Mouse (Mus musculus): ENCODE measurements around the gene Atg16l2. TPM values are rescaled to one million over a fixed set of nuclear protein-coding genes. Genes with fewer than 3 reads are reported as not detected.

Gene Atg16l2
- polyA plus RNA-seq, 1 experiment, result 8.3 TPM

DNA sequence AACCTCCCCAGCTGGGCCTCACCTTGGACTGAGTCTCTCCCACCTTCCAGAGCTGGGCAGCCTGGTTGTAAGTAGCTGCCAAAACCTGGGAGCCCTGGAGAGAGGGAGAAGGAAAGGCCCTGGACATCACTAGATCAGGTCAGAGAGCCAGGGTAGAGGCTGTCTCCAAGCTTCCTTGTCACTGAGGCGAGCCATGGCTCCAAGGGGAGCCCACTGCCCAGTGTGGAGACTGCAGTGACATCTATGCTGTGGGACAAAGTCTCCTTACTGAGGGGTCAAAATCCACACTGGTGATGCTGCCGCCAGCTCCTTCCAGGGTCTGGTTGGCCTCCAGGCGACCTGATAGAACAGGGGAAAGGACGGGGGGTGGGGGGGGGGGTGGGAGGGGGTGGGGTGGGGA is 10.0 kb downstream of the Atg16l2 start:
- Histone ChIP-seq H3K27me3 (ENCODE audit: control insufficient read depth, insufficient read depth, insufficient read length) (no peaks in the 10 kb centered on the region), H3K79me2 (ENCODE audit: control insufficient read depth, insufficient read depth) (no peaks in the 10 kb centered on the region), H3K36me3 (ENCODE audit: control insufficient read depth, insufficient read depth) (peaks cover 16% of the 10 kb centered on the region), H3ac (ENCODE audit: control insufficient read depth, insufficient read length, low read depth) (no peak overlapping the region), H3K4me3 (ENCODE audit: insufficient read depth, poor library complexity, severe bottlenecking) (no peak overlapping the region), H3K79me3 (ENCODE audit: low read depth) (no peaks in the 10 kb centered on the region)
- no peak for TF ChIP-seq CEBPB (IDR thresholded peaks at IDR 0.05; ENCODE audit: low read depth)
- no peak for TF ChIP-seq CTCF (IDR thresholded peaks at IDR 0.05; ENCODE audit: control insufficient read depth, insufficient read depth, insufficient read length)
- TF ChIP-seq MYOG (IDR thresholded peaks at IDR 0.05; ENCODE audit: control insufficient read depth, extremely low read depth, insufficient read length), result no peak
- no peak for TF ChIP-seq MYOD1 (IDR thresholded peaks at IDR 0.05; ENCODE audit: control insufficient read depth, insufficient read length, low read depth)
- TF ChIP-seq FOSL1 (IDR thresholded peaks at IDR 0.05; ENCODE audit: insufficient read depth, low read length, poor library complexity, severe bottlenecking), result no peak
- no peak for TF ChIP-seq USF1 (IDR thresholded peaks at IDR 0.05; ENCODE audit: low read depth)
- TF ChIP-seq MAX (IDR thresholded peaks at IDR 0.05), result no peak

DNA sequence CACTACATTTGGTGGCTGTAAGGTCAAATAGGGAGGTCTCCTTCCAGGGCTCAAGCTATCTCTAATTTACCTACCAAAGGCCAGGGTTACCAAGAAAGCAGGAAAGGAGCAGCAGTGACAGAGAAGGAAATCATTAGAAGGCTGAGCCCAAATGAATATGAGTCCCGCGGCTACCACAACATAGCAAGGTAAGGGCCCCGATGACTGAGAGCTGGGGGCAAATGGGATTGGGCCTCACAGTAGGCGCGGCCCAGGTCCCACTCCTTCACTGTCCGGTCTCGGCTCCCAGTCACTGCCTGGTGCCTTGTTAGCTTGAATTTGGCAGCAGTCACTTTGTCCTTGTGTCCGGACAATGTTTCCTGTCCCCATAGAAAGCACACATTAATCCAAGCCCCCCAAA is 10.4 kb downstream of the Atg16l2 start:
- Histone ChIP-seq H3K36me3 (ENCODE audit: control insufficient read depth, insufficient read depth) (peaks cover 16% of the 10 kb centered on the region), H3K79me3 (ENCODE audit: low read depth) (no peaks in the 10 kb centered on the region), H3K79me2 (ENCODE audit: control insufficient read depth, insufficient read depth) (no peaks in the 10 kb centered on the region), H3K27me3 (ENCODE audit: control insufficient read depth, insufficient read depth, insufficient read length) (no peaks in the 10 kb centered on the region), H3ac (ENCODE audit: control insufficient read depth, insufficient read length, low read depth) (no peak overlapping the region), H3K4me3 (ENCODE audit: insufficient read depth, poor library complexity, severe bottlenecking) (no peak overlapping the region)
- TF ChIP-seq CTCF (IDR thresholded peaks at IDR 0.05; ENCODE audit: control insufficient read depth, insufficient read depth, insufficient read length) (no peak), CEBPB (IDR thresholded peaks at IDR 0.05; ENCODE audit: low read depth) (no peak), MYOG (IDR thresholded peaks at IDR 0.05; ENCODE audit: control insufficient read depth, extremely low read depth, insufficient read length) (no peak), MYOD1 (IDR thresholded peaks at IDR 0.05; ENCODE audit: control insufficient read depth, insufficient read length, low read depth) (no peak), MAX (IDR thresholded peaks at IDR 0.05) (no peak)

DNA sequence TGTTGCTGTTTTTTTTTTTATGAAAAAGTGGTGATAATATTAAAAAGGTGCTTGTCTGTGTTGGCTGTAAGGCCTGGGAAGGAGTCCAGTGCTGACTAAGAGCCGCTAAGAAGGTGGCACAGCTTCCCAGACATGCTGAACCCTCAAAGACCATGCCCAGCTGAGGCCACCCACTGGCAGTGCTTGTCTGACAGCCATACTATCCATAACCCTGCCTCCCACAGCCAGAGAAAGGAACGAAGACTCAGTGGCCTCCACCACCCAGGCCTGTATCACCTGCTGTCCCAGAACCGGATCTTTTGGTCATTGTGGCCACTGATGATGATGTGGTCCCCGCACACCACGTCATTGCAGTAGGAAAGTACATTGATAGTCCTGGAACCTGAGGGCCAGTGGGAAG is 10.8 kb downstream of the Atg16l2 start:
- Histone ChIP-seq H3K4me3 (ENCODE audit: insufficient read depth, poor library complexity, severe bottlenecking) (no peak overlapping the region), H3ac (ENCODE audit: control insufficient read depth, insufficient read length, low read depth) (no peak overlapping the region), H3K79me3 (ENCODE audit: low read depth) (no peaks in the 10 kb centered on the region), H3K36me3 (ENCODE audit: control insufficient read depth, insufficient read depth) (peaks cover 15% of the 10 kb centered on the region), H3K27me3 (ENCODE audit: control insufficient read depth, insufficient read depth, insufficient read length) (no peaks in the 10 kb centered on the region), H3K79me2 (ENCODE audit: control insufficient read depth, insufficient read depth) (no peaks in the 10 kb centered on the region)
- no peak for TF ChIP-seq FOSL1 (IDR thresholded peaks at IDR 0.05; ENCODE audit: insufficient read depth, low read length, poor library complexity, severe bottlenecking)
- no peak for TF ChIP-seq CEBPB (IDR thresholded peaks at IDR 0.05; ENCODE audit: low read depth)
- no peak for TF ChIP-seq CTCF (IDR thresholded peaks at IDR 0.05; ENCODE audit: control insufficient read depth, insufficient read depth, insufficient read length)
- no peak for TF ChIP-seq MAX (IDR thresholded peaks at IDR 0.05)
- no peak for TF ChIP-seq USF1 (IDR thresholded peaks at IDR 0.05; ENCODE audit: low read depth)
- no peak for TF ChIP-seq MYOG (IDR thresholded peaks at IDR 0.05; ENCODE audit: control insufficient read depth, extremely low read depth, insufficient read length)

DNA sequence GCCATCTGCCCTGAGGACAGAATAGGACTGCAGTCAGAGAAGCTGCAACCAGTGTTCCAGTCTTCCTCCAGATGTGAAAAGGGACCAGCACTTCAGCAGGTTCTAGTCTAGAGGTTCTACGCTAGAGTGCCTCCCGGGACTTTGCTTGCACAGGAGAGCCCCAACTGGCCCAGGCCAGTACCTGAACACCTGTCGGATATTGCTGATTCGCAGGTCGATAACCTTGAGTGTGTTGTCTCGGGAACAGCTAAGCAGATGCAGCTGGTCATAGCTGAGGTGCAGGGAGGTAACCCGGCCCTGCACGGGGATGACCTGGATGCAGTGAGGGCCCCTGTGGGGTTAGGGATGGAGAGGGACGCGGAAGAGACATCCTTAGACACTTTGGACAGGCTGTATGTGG is 11.7 kb downstream of the Atg16l2 start:
- Histone ChIP-seq H3ac (ENCODE audit: control insufficient read depth, insufficient read length, low read depth) (no peak overlapping the region), H3K4me3 (ENCODE audit: insufficient read depth, poor library complexity, severe bottlenecking) (no peak overlapping the region), H3K36me3 (ENCODE audit: control insufficient read depth, insufficient read depth) (peaks cover 11% of the 10 kb centered on the region), H3K79me3 (ENCODE audit: low read depth) (no peaks in the 10 kb centered on the region), H3K27me3 (ENCODE audit: control insufficient read depth, insufficient read depth, insufficient read length) (no peaks in the 10 kb centered on the region), H3K79me2 (ENCODE audit: control insufficient read depth, insufficient read depth) (no peaks in the 10 kb centered on the region)
- TF ChIP-seq FOSL1 (IDR thresholded peaks at IDR 0.05; ENCODE audit: insufficient read depth, low read length, poor library complexity, severe bottlenecking), result no peak
- TF ChIP-seq MYOG (IDR thresholded peaks at IDR 0.05; ENCODE audit: control insufficient read depth, extremely low read depth, insufficient read length), result no peak
- TF ChIP-seq CTCF (IDR thresholded peaks at IDR 0.05; ENCODE audit: control insufficient read depth, insufficient read depth, insufficient read length), result no peak
- TF ChIP-seq USF1 (IDR thresholded peaks at IDR 0.05; ENCODE audit: low read depth), result no peak
- no peak for TF ChIP-seq MYOD1 (IDR thresholded peaks at IDR 0.05; ENCODE audit: control insufficient read depth, insufficient read length, low read depth)
- TF ChIP-seq MAX (IDR thresholded peaks at IDR 0.05), result no peak
- no peak for TF ChIP-seq CEBPB (IDR thresholded peaks at IDR 0.05; ENCODE audit: low read depth)

DNA sequence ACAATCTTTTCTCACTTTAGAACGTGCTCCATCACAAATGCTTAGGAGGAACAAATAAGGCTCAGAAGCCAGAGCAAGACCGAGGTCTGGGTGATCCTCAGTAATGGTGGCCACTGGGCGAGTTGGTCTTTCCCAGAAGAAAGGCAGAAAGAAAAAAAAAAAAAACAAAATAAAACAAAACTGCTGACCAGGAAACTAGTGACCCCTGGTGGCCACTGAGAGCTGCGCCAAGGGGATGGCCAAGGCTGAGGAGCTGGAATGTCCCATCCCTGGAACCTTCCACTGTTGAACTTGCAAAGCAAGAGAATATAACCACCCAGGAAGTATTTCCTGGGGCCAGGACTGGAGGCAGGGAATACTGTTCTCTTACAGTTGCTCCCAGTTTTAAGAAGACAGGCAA is 13.6 kb downstream of the Atg16l2 start:
- Histone ChIP-seq H3K79me3 (ENCODE audit: low read depth) (no peaks in the 10 kb centered on the region), H3K4me3 (ENCODE audit: insufficient read depth, poor library complexity, severe bottlenecking) (no peak overlapping the region), H3K79me2 (ENCODE audit: control insufficient read depth, insufficient read depth) (no peaks in the 10 kb centered on the region), H3ac (ENCODE audit: control insufficient read depth, insufficient read length, low read depth) (no peak overlapping the region), H3K36me3 (ENCODE audit: control insufficient read depth, insufficient read depth) (peaks cover 9% of the 10 kb centered on the region), H3K27me3 (ENCODE audit: control insufficient read depth, insufficient read depth, insufficient read length) (no peaks in the 10 kb centered on the region)
- TF ChIP-seq CTCF (IDR thresholded peaks at IDR 0.05; ENCODE audit: control insufficient read depth, insufficient read depth, insufficient read length), result peak; percentile 28
- TF ChIP-seq USF1 (IDR thresholded peaks at IDR 0.05; ENCODE audit: low read depth), result no peak

DNA sequence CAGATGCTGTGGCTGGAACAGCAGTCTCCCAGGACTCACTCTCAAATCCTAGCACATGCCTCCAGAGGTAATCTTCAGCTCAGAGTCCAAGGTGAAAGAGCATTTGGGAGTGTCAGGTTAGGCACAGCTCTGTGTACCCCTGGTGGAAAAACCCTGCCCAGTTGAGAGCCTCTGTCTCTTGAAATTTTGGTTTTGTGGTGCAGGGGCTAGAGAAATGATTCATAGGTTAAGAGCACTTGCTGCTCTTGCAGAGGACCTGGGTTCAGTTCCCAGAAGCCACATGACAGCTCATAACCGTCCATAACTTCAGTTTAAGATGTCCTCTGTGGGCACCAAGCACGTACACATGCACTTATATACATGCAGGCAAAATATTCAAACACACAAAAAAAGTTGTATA is 14.2 kb downstream of the Atg16l2 start:
- H3K4me3 ChIP-seq (ENCODE audit: insufficient read depth, poor library complexity, severe bottlenecking), result no peak overlapping the region
- H3ac ChIP-seq (ENCODE audit: control insufficient read depth, insufficient read length, low read depth), result no peak overlapping the region
- no peaks in the 10 kb centered on the region for H3K27me3 ChIP-seq (ENCODE audit: control insufficient read depth, insufficient read depth, insufficient read length)
- no peaks in the 10 kb centered on the region for H3K79me2 ChIP-seq (ENCODE audit: control insufficient read depth, insufficient read depth)
- TF ChIP-seq CEBPB (IDR thresholded peaks at IDR 0.05; ENCODE audit: low read depth) (no peak), MYOG (IDR thresholded peaks at IDR 0.05; ENCODE audit: control insufficient read depth, extremely low read depth, insufficient read length) (no peak)
- H3K36me3 ChIP-seq (ENCODE audit: control insufficient read depth, insufficient read depth), result peaks cover 9% of the 10 kb centered on the region
- H3K79me3 ChIP-seq (ENCODE audit: low read depth), result no peaks in the 10 kb centered on the region

All from C2C12 (cell line).